Mouse (Mus musculus) lung, embryonic 14.5 days (tissue): ENCODE data around the gene Smtnl2. TPM values are rescaled to one million over a fixed set of nuclear protein-coding genes. Genes with fewer than 3 reads are reported as not detected.

Source experiments
- ATAC-seq: fragments of 200-750 bp; cut with Nextera tagmentation; 2 replicates; pipeline ENCODE4 v1.8.0; 2017; ENCODE audit warnings: mild to moderate bottlenecking, moderate TSS enrichment, moderate library complexity; ENCODE audit not compliant: insufficient read depth
- DNase-seq: peaks from one replicate; pipeline ENCODE4 v3.0.0-alpha.2; 2015
- H3K27ac ChIP-seq: fragments of 300-500 bp; sonication (generic); 2 replicates; pipeline ENCODE4 v1.5.1; 2014; ENCODE audit warnings: low read depth, mild to moderate bottlenecking, moderate library complexity
- H3K27me3 ChIP-seq: fragments of 300-500 bp; sonication (generic); 2 replicates; pipeline ENCODE4 v1.6.1; 2014; ENCODE audit warnings: low read length, control low read depth; ENCODE audit not compliant: insufficient read depth
- H3K36me3 ChIP-seq: fragments of 300-500 bp; sonication (generic); 2 replicates; pipeline ENCODE4 v1.6.1; 2014; ENCODE audit warnings: control low read depth; ENCODE audit not compliant: insufficient read depth
- H3K4me1 ChIP-seq: fragments of 300-500 bp; sonication (generic); 2 replicates; pipeline ENCODE4 v1.6.1; 2014; ENCODE audit warnings: antibody characterized with exemption, control low read depth; ENCODE audit not compliant: insufficient read depth
- H3K4me2 ChIP-seq: fragments of 300-500 bp; sonication (generic); 2 replicates; pipeline ENCODE4 v1.6.1; 2014; ENCODE audit warnings: mild to moderate bottlenecking
- H3K4me3 ChIP-seq: fragments of 300-500 bp; sonication (generic); 2 replicates; pipeline ENCODE4 v1.5.1; 2014; ENCODE audit warnings: low read depth, low read length
- H3K9ac ChIP-seq: fragments of 300-500 bp; sonication (generic); 2 replicates; pipeline ENCODE4 v1.6.1; 2014
- H3K9me3 ChIP-seq: fragments of 300-500 bp; sonication (generic); 2 replicates; pipeline ENCODE4 v1.6.1; 2016; ENCODE audit warnings: low read depth, low read length, control low read depth
- CTCF ChIP-seq: IDR thresholded peaks from 2 replicates; pipeline ENCODE4 v1.5.1; 2016; ENCODE audit warnings: antibody characterized with exemption, low read depth
- WGBS: fragments of 180-500 bp; shearing (Covaris S2); extraction: QIAGEN DNeasy Blood & Tissue Kit; methylation state at CpG from one replicate; pipeline ENCODE4 v1.1.7; 2014; 5-methylcytosine and 5-hydroxymethylcytosine counted together
- polyA plus RNA-seq: library from polyadenylated mRNA; unstranded; fragments of >200 nt; fragmentation: Nextera tagmentation; extraction: Ambion mirVana; gene quantifications from 2 replicates; pipeline ENCODE4 v1.2.1, GENCODE M21; 2014

Smtnl2 gene
- polyA plus RNA-seq, 1 experiment from 2014 or later: 122 TPM

GRCm38 (mm10) chr11:72361385-72362346 is 49.8 kb downstream of the Smtnl2 start:
- Histone ChIP-seq H3K4me3 (peak overlapping the region; percentile 38), H3K27ac (peak overlapping the region; percentile 3; the same call in 1 of the 2 replicates), H3K27me3 (no peaks in the 10 kb centered on the region), H3K4me2 (peak overlapping the region; percentile 74), H3K9me3 (no peaks in the 10 kb centered on the region), H3K9ac (peak overlapping the region; percentile 53), H3K4me1 (peaks cover 16% of the 10 kb centered on the region), H3K36me3 (no peaks in the 10 kb centered on the region)
- 7% methylated on average over 42 of the region's 42 CpGs for WGBS
- TF ChIP-seq CTCF: no peak
- peak; percentile 86 for ATAC-seq
- DNase-seq: peak; percentile 95

- peak; percentile 97 for TF ChIP-seq CTCF
- no peak overlapping the region for H3K27ac ChIP-seq
- ATAC-seq (peak; percentile 58), DNase-seq (peak; percentile 91)
- peak overlapping the region; percentile 16; the same call in 1 of the 2 replicates for H3K9ac ChIP-seq
- H3K36me3 ChIP-seq: no peaks in the 10 kb centered on the region
- H3K4me3 ChIP-seq: no peak overlapping the region
- H3K27me3 ChIP-seq: no peaks in the 10 kb centered on the region
- H3K9me3 ChIP-seq: no peaks in the 10 kb centered on the region
- H3K4me1 ChIP-seq: no peaks in the 10 kb centered on the region
- H3K4me2 ChIP-seq: peak overlapping the region; percentile 49
- WGBS: 22% methylated on average over 20 of the region's 20 CpGs
These were observed 56.4 kb downstream of the Smtnl2 start for GRCm38 (mm10) chr11:72354971-72355728.

- Histone ChIP-seq H3K36me3 (no peaks in the 10 kb centered on the region), H3K4me1 (peaks cover 6% of the 10 kb centered on the region; the same call in 1 of the 2 replicates), H3K27ac (no peak overlapping the region), H3K9me3 (no peaks in the 10 kb centered on the region), H3K27me3 (no peaks in the 10 kb centered on the region), H3K4me2 (no peak overlapping the region), H3K4me3 (no peak overlapping the region), H3K9ac (no peak overlapping the region)
- no peak for DNase-seq
- no peak for ATAC-seq
- no peak for TF ChIP-seq CTCF
- 68% methylated on average over 3 of the region's 3 CpGs for WGBS
These were observed 58.3 kb downstream of the Smtnl2 start for GRCm38 (mm10) chr11:72353186-72353585.

- 84% methylated on average over 1 of the region's 1 CpGs for WGBS
- no peak for ATAC-seq
- no peak overlapping the region for H3K4me3 ChIP-seq
- no peak overlapping the region for H3K4me2 ChIP-seq
- no peaks in the 10 kb centered on the region for H3K27me3 ChIP-seq
- no peak overlapping the region for H3K9ac ChIP-seq
- no peaks in the 10 kb centered on the region for H3K9me3 ChIP-seq
- no peaks in the 10 kb centered on the region for H3K36me3 ChIP-seq
- peaks cover 6% of the 10 kb centered on the region; the same call in 1 of the 2 replicates for H3K4me1 ChIP-seq
- no peak for TF ChIP-seq CTCF
- H3K27ac ChIP-seq: no peak overlapping the region
- DNase-seq: no peak
These were observed 59.2 kb downstream of the Smtnl2 start for GRCm38 (mm10) chr11:72352272-72352671.

GRCm38 (mm10) chr11:72349652-72350051 is 61.9 kb downstream of the Smtnl2 start:
- Histone ChIP-seq H3K27me3 (no peaks in the 10 kb centered on the region), H3K4me1 (peaks cover 6% of the 10 kb centered on the region; the same call in 1 of the 2 replicates), H3K9ac (no peak overlapping the region), H3K9me3 (no peaks in the 10 kb centered on the region), H3K27ac (0 out of 2 replicates have a peak overlapping the region, but pooled peaks have one; percentile 43), H3K4me2 (no peak overlapping the region), H3K36me3 (no peaks in the 10 kb centered on the region), H3K4me3 (no peak overlapping the region)
- no peak for TF ChIP-seq CTCF
- ATAC-seq: 0 out of 2 replicates have a peak, but pooled peaks have one; percentile 13
- 29% methylated on average over 4 of the region's 4 CpGs for WGBS
- DNase-seq: no peak

GRCm38 (mm10) chr11:72349016-72349415 is 62.5 kb downstream of the Smtnl2 start:
- 36% methylated on average over 8 of the region's 8 CpGs for whole genome bisulfite sequencing
- H3K9me3 ChIP-seq: no peaks in the 10 kb centered on the region
- no peaks in the 10 kb centered on the region for H3K36me3 ChIP-seq
- DNase-seq (peak; percentile 35), ATAC-seq (no peak)
- H3K27me3 ChIP-seq: no peaks in the 10 kb centered on the region
- no peak overlapping the region for H3K4me3 ChIP-seq
- no peak overlapping the region for H3K4me2 ChIP-seq
- no peak for TF ChIP-seq CTCF
- H3K9ac ChIP-seq: no peak overlapping the region
- H3K4me1 ChIP-seq: peaks cover 6% of the 10 kb centered on the region; the same call in 1 of the 2 replicates
- H3K27ac ChIP-seq: peak overlapping the region; percentile 54; the same call in 1 of the 2 replicates
